Mouse (Mus musculus): Measurements from ENCODE around the gene Ctbp2. TPM values are rescaled to one million over a fixed set of nuclear protein-coding genes. Genes with fewer than 3 reads are reported as not detected.

Ctbp2 gene
- polyA plus RNA-seq (2021; fragmentation: Nextera tagmentation): 2.2 and 7.0 TPM in 2 replicates
- long read RNA-seq, experiment 1, partial matches to known transcripts: 4 of 13 reads
- long read RNA-seq, experiment 1, other reads (novel, unspliced or antisense): 5 of 13 reads
- long read RNA-seq, experiment 2, partial matches to known transcripts: 3 of 4 reads
- long read RNA-seq, experiment 2, other reads (novel, unspliced or antisense): 1 of 4 reads

GRCm38 (mm10) chr7:133123999-133124700 is at the start of gene Ctbp2:
Gene Ctbp2 (minus strand): TSS chr7:133124354.

GRCm38 (mm10) chr7:133123244-133123998 is 733 bp downstream of the Ctbp2 start, which contains the start of gene Fgfr2:
Gene Fgfr2 (minus strand): TSS chr7:133123350.

Other genes starting within 250 kb of the Ctbp2 start
- 7.4 and 9.2 TPM in 2 replicates for gene Zranb1, start 193.2 kb downstream of the Ctbp2 start, polyA plus RNA-seq (2021; fragmentation: Nextera tagmentation)
- 19.2 and 22.9 TPM in 2 replicates for gene Fgfr2, start 1.0 kb downstream of the Ctbp2 start, polyA plus RNA-seq (2021; fragmentation: Nextera tagmentation)